Mouse (Mus musculus) layer of hippocampus, postnatal 14 days (tissue): ENCODE measurements around the gene Aox2. TPM values are rescaled to one million over a fixed set of nuclear protein-coding genes. Genes with fewer than 3 reads are reported as not detected.

Experiments
- DNase-seq, 2 experiments: peaks; one replicate each; pipeline ENCODE4 v3.0.0; 2021 to 2022; ENCODE audit warnings: low spot score in 2 of 2, mixed read lengths in 1 of 2
- total RNA-seq, 2 experiments: library from RNA; stranded (reverse); gene quantifications; 2 replicates each; pipeline ENCODE4 v1.2.3; 2021

Gene Aox2
- total RNA-seq, 2 experiments from 2014 or later, result not detected

DNA sequence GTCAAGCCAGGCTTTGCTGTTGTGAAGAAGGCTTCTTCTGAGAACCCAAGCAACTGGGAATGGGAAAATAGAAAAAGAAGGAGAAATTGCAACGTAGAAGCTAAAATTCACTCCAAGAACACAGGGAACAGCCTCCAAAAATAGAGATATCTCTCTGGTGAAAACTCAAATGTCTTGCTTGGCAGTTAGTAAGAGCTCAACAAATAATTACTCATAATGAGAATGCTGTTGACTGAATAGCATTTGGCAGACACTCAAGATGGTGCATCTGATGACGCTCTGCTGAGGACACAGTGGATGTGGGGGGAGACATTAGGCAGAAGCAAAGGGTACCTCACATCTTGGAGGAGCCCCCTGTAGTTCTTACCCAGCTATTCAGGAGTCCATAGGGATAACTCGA lies 10.0 kb downstream of the Aox2 start:
- DNase-seq, result no peak

DNA sequence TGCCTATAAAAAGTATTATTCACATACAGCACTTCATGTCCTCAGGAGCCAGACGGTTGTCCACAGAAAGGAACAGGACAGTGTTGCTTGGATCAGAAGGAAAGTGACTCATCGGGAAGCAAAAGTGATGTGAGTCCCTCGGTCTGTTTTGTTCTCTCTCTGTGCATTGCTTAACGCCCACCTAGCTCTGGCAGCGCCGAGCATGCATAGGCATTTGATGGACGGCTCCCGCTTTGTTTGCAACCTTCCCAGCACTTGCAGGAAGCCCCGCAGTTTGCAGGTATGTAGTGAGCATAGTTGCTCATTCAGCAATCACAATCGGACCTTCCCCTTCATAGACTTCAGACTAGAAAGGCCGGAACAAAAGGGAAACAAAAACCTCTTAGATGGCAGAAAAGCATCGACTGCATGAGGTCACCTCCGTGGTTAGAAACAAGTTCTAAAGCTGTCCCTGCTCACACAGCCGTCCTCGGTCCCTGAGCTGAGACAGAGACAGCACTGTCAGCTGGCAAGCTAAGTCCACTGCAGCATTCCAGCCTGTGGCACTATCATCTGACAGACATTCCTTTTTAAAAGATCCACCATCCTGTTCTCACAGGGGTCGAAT lies 11.8 kb downstream of the Aox2 start:
- DNase-seq, result no peak

GRCm38 (mm10) chr1:58291394-58292300 lies 13.5 kb downstream of the Aox2 start:
- DNase-seq, result no peak

DNA sequence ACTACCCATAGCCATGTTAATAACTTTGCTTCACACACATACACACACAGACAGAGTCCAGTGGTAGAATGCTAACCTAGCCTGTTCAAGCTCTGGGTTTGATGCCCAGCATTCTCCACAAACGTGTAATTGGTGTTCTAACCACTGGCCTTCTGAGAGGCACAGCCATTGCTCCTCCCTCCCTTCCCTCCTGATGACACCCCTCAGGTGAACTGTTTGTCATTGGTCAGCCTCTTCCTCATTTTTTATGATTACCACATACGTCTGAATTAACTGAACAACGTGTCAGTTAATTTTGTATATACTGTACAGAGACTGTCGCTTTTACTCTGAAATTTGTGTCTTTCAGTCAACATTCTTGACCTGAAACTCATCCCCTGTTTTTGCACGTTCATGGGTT lies 16.6 kb downstream of the Aox2 start:
- no peak for DNase-seq

DNA sequence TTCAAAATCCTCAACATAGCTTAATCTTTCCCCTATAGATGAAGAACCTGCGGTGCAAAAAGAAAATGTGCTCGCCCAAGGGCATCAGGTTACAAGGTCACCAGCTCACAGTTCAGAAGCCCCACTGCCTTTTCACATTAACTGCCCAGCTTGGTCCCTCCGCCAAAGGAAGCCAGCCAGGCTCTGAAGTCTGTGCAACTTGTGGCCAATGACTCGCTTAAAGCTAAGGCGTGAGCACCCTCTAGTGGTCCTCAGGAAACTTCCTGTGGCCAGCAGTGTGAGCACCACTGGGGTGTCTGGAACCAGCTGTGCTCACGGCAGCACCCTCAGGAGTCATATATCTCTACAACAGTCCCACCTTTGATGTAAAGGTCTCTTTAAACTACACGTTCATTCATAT lies 18.2 kb downstream of the Aox2 start:
- peak; percentile 62 to 71 for DNase-seq

DNA sequence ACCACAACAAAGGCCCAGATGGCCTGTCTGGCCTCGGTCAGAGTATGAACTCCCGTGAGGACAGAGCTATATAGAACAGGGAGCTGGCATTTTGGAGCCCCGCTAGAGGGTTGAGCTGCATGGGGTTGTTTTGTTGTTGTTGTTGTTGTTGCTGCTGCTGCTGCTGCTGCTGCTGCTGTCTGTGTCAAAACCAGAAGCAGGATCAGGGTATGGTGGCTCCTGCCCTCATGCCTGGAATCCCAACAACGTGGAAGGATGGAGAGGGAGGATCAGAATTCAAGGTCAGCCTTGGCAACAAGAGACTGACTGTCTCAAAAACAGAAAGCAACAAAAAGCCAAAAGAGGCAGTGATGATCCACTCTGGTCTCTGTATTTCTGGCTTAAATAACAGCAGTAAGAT lies 18.7 kb downstream of the Aox2 start:
- DNase-seq, result no peak

GRCm38 (mm10) chr1:58298347-58298746 lies 20.2 kb downstream of the Aox2 start:
- no peak for DNase-seq

GRCm38 (mm10) chr1:58301073-58301472 lies 22.9 kb downstream of the Aox2 start:
- no peak for DNase-seq

DNA sequence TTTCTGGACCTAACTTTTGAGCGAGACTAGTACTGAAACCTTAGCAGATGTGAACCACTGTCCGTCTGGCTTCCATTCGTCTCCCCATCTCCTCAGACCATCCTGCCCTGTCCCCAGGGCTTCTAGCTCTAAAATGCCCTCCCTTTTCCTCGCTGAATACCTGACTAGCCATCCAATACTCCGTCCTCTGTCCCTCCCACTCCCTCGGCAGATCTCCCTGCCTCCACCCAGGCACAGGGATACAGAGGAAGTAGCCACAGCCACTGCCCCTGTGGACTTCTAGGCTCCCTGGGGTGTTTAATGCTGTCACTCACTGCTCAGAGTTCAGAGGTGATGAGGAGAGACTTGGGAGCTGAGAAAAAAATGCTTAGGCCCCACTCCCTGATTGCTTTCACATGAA lies 23.9 kb downstream of the Aox2 start:
- no peak for DNase-seq

DNA sequence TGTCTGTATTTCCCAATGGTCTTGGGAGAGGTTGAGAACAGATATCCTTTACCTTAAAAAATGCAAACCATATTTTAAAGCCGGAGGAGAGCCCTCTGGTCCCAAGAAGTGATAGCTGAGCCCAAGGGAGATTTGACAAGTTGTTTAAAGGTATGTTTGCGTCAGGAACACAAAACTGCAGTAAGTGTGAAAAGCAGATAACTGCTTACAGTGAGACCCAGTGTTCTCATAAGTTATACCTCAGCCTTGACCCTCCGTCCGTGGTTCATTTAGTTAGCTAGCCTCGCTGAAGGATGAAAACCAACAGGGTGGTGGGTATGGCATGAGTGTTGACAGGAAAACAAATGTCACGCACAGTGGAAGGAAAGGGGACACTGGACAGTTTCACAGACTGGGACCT lies 24.9 kb downstream of the Aox2 start:
- DNase-seq, result no peak

DNA sequence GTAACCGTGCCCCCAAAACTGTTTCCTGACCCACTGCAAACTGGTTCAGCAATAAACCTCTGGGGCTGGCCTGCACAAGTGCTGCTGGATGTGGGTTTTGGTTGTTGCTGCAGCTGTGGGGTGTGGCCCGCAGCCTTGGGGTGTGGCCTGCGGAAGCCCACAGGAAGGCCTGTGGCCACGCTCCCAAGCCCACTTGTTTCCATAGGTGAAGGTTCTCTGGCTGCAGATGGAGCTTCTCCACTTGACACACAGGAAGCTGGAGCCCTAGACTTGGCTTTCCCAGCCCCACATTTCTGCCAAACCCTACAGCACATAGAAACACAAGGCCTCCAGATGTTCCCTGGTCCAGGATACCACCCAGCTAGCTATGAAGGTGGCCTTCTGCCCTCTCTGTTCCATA lies 25.6 kb downstream of the Aox2 start:
- no peak for DNase-seq

DNA sequence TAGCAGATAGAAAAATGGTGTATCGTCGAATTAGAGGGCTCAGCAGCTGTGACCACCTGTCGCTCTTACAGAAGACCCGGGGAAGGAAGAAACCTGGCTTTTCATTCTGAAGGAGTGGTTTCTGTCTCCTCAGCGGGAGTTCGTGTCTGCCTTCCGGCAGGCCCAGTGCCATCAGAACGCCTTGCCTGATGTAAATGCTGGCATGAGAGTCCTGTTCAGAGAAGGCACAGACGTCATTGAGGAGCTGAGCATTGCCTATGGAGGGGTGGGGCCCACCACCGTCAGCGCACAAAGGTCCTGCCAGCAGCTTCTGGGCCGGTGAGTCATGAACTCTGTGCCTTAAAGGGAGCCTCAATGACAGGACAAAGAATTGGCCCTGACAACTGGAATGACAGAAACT lies 26.2 kb downstream of the Aox2 start:
- DNase-seq, result no peak

DNA sequence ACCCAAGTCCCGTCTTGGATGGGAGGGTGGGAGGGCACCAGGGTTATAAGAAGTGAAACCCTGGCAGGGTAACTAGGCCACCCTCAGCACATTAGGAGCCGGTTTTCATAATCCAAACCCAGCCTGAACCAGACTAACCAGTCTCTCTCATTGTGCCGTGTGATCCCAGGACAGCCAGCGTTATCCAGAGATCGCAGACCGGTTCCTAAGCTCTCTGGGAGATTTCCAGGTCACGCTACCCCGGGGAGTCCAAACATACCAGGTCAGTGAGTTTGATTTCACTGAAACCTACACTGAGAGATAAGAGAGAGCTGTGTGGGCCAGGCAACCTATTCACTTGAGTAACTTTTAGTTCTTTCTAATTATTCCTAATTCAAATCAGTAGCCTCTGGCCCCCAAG lies 29.1 kb downstream of the Aox2 start:
- DNase-seq, result no peak

DNA sequence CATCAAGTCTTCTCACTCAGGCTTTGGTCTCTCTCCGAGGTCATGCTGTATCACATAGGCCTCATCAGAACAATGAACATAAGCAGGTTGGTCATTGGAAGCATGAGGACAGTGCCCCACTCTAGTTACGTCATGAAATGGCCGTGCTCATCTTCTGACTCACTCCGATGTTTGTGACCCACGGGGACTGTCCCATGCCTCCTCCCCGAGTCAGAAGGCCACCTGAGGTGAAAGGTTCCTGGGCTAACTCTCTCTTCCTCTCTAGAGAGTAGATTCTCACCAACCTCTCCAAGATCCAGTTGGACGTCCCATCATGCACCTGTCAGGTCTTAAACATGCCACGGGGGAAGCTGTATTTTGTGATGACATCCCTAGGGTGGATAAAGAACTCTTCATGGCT lies 30.5 kb downstream of the Aox2 start:
- no peak for DNase-seq

DNA sequence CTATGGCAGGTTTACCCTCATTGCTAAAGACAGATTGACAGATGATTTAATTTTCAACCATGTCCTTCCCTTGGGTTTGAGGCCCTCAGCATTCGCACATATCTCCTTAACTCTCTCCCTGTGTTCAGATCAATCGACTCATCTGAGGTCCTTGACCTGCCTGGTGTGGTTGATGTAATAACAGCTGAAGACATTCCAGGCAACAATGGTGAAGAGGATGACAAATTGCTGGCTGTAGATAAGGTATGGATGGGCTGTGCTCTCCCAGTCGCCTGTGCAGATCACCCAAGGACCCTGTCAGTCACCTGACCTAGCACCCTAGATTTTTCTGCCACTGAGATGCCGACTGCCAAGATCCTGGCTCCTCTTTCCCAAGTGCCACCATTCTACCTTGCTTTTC lies 31.7 kb downstream of the Aox2 start:
- no peak for DNase-seq

- DNase-seq, result no peak
Observed at GRCm38 (mm10) chr1:58311221-58311864, 33.2 kb downstream of the Aox2 start.

GRCm38 (mm10) chr1:58313173-58313572 lies 35.0 kb downstream of the Aox2 start:
- no peak for DNase-seq

DNA sequence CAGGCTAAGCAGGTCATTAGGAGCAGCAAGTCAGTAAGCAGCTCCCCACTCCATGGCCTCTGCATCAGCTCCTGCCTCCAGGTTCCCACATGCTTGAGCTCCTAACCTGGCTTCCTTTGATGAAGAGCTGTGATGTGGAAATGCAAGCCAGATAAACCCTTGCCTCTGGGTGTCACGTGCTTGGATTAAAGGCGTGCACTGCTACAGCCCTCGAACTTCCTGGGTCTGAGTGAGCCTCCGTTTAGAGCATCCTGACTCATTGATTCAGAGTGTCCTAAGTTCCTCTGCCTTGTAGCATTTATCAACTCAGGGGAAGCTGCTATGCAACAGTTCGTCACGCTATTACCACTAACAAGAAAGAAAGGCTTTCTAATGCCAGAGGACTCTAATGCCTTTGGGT lies 37.4 kb downstream of the Aox2 start:
- DNase-seq, result no peak

GRCm38 (mm10) chr1:58333222-58333621 lies 55.1 kb downstream of the Aox2 start:
- no peak for DNase-seq

DNA sequence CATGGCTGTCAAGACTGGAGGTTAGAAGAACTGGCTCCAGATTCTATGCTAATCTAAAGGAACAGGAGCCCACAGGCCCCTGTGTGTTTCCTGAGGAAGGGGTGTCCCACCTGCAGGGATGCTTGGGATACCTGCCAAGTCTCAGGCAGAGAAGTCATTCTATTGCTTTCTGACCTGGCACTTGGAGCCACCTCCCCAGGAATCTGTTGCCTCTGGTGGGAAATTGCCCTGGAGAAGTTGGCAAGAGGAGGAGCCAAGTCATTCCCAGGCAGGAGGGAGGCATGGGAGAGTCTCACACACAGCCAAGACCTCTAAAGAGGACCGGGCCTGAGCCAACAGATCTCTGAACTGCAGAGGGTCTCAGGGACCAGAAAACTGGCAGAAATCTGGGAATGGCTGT lies 61.8 kb downstream of the Aox2 start:
- no peak for DNase-seq

- DNase-seq, result no peak
Observed at GRCm38 (mm10) chr1:58341576-58341975, 63.5 kb downstream of the Aox2 start.

DNA sequence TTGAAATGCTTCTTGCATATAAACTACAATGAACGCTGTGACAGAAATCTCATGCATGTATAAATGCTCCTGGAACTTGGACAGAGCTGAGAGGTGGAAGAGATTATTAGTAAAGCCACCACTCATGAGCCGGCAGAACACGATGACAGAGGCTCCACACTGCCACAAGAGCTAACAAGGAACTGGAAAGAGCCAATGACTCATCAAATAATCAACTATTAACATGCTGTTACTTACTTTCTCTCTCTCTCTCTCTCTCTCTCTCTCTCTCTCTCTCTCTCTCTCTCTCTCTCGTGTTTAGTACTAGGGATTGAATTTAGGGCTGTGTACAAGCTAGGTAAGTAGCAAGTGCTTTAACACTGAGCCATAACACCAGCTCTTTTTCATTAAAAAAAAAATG lies 65.7 kb downstream of the Aox2 start:
- no peak for DNase-seq
